Mouse (Mus musculus): ENCODE results near the gene Tmprss6. TPM values are rescaled to one million over a fixed set of nuclear protein-coding genes. Genes with fewer than 3 reads are reported as not detected.

Gene Tmprss6
- polyA plus RNA-seq, 1 experiment from 2014 or later: 0.52 TPM

GRCm38 (mm10) chr15:78449131-78449530, 19.3 kb downstream of the Tmprss6 start:
- Histone ChIP-seq H3K4me3 (ENCODE audit: low read depth, low read length) (no peak overlapping the region), H3K36me3 (ENCODE audit: control insufficient read depth, insufficient read depth, low read length) (no peaks in the 10 kb centered on the region), H3K4me1 (ENCODE audit: control insufficient read depth, insufficient read depth, low read length) (no peaks in the 10 kb centered on the region), H3K27me3 (ENCODE audit: control insufficient read depth, insufficient read depth, low read length) (no peaks in the 10 kb centered on the region), H3K9ac (replicated peaks; ENCODE audit: low read depth, low read length) (no peak overlapping the region), H3K9me3 (ENCODE audit: control insufficient read depth, low read depth, low read length) (no peaks in the 10 kb centered on the region), H3K27ac (ENCODE audit: low read length) (no peak overlapping the region), H3K4me2 (replicated peaks; ENCODE audit: low read depth, low read length) (no peak overlapping the region)
- ATAC-seq (ENCODE audit: insufficient number of reproducible peaks, insufficient read depth, low FRiP score, low read depth): no peak
- 54% methylated on average over 6 of the region's 6 CpGs for WGBS

- peak overlapping the region; percentile 80 for H3K27ac ChIP-seq (ENCODE audit: low read length)
- peak overlapping the region; percentile 21 for H3K4me3 ChIP-seq (ENCODE audit: low read depth, low read length)
- under 1% methylated on average over 22 of the region's 22 CpGs for WGBS
- ATAC-seq (ENCODE audit: insufficient number of reproducible peaks, insufficient read depth, low FRiP score, low read depth): peak; percentile 29; the same call in 1 of the 2 replicates
- H3K36me3 ChIP-seq (ENCODE audit: control insufficient read depth, insufficient read depth, low read length): no peaks in the 10 kb centered on the region
- no peaks in the 10 kb centered on the region for H3K9me3 ChIP-seq (ENCODE audit: control insufficient read depth, low read depth, low read length)
- H3K9ac ChIP-seq (replicated peaks; ENCODE audit: low read depth, low read length): 0 out of 2 replicates have a peak overlapping the region, but pooled peaks have one; percentile 2
- H3K27me3 ChIP-seq (ENCODE audit: control insufficient read depth, insufficient read depth, low read length): no peaks in the 10 kb centered on the region
- peak overlapping the region; percentile 53 for H3K4me2 ChIP-seq (replicated peaks; ENCODE audit: low read depth, low read length)
- no peaks in the 10 kb centered on the region for H3K4me1 ChIP-seq (ENCODE audit: control insufficient read depth, insufficient read depth, low read length)
Measured at GRCm38 (mm10) chr15:78447746-78448535, 20.5 kb downstream of the Tmprss6 start.

DNA sequence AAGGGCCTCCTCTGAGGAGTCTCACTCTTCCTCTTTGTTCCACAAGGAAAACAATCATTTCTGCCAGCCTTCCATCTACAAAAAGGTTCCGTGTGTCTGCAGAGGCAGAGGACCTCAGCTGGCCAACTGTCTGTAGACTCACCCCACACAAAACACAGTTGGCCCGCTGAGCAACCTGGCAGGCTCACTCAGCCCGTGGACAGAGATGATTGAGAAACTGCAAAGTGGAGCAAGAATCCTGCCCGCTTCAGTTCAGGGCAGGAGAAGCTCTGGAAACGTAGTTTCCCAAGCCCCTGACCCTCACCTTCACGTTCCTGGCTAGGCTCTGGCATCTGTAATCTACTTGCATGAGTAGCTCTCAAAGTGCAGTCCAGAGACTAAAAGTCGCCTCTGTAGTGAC, 21.3 kb downstream of the Tmprss6 start:
- Histone ChIP-seq H3K27me3 (ENCODE audit: control insufficient read depth, insufficient read depth, low read length) (no peaks in the 10 kb centered on the region), H3K4me1 (ENCODE audit: control insufficient read depth, insufficient read depth, low read length) (no peaks in the 10 kb centered on the region), H3K36me3 (ENCODE audit: control insufficient read depth, insufficient read depth, low read length) (no peaks in the 10 kb centered on the region), H3K9ac (replicated peaks; ENCODE audit: low read depth, low read length) (no peak overlapping the region), H3K9me3 (ENCODE audit: control insufficient read depth, low read depth, low read length) (no peaks in the 10 kb centered on the region), H3K27ac (ENCODE audit: low read length) (no peak overlapping the region), H3K4me3 (ENCODE audit: low read depth, low read length) (no peak overlapping the region), H3K4me2 (replicated peaks; ENCODE audit: low read depth, low read length) (no peak overlapping the region)
- ATAC-seq (ENCODE audit: insufficient number of reproducible peaks, insufficient read depth, low FRiP score, low read depth): no peak
- 46% methylated on average over 7 of the region's 7 CpGs for WGBS

DNA sequence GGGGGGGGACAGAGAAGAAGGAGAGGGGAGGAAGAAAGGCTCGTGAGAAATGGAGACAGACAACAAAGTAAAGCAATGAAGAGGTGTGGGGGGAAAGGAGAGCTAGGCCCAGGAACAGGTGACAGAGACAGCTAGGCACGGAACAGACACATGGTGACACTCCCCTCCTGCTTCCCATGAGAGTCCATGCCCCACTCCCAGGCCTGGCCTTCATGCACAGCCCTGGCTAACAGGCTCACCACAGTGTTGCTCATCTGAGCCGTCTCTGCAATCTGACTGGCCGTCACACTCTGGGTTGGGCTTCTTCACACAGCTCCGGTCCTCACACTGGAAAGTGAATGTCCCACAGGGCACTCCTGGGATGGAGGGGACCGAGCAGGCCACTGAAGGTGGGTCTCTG, 24.6 kb downstream of the Tmprss6 start:
- Histone ChIP-seq H3K36me3 (ENCODE audit: control insufficient read depth, insufficient read depth, low read length) (no peaks in the 10 kb centered on the region), H3K4me2 (replicated peaks; ENCODE audit: low read depth, low read length) (no peak overlapping the region), H3K9me3 (ENCODE audit: control insufficient read depth, low read depth, low read length) (no peaks in the 10 kb centered on the region), H3K27ac (ENCODE audit: low read length) (no peak overlapping the region), H3K4me1 (ENCODE audit: control insufficient read depth, insufficient read depth, low read length) (no peaks in the 10 kb centered on the region), H3K4me3 (ENCODE audit: low read depth, low read length) (no peak overlapping the region), H3K9ac (replicated peaks; ENCODE audit: low read depth, low read length) (no peak overlapping the region), H3K27me3 (ENCODE audit: control insufficient read depth, insufficient read depth, low read length) (no peaks in the 10 kb centered on the region)
- no peak for ATAC-seq (ENCODE audit: insufficient number of reproducible peaks, insufficient read depth, low FRiP score, low read depth)
- 48% methylated on average over 6 of the region's 6 CpGs for WGBS

GRCm38 (mm10) chr15:78442231-78442630, 26.2 kb downstream of the Tmprss6 start:
- ATAC-seq (ENCODE audit: insufficient number of reproducible peaks, insufficient read depth, low FRiP score, low read depth): no peak
- Histone ChIP-seq H3K36me3 (ENCODE audit: control insufficient read depth, insufficient read depth, low read length) (no peaks in the 10 kb centered on the region), H3K27me3 (ENCODE audit: control insufficient read depth, insufficient read depth, low read length) (no peaks in the 10 kb centered on the region), H3K4me2 (replicated peaks; ENCODE audit: low read depth, low read length) (no peak overlapping the region), H3K9me3 (ENCODE audit: control insufficient read depth, low read depth, low read length) (no peaks in the 10 kb centered on the region), H3K4me1 (ENCODE audit: control insufficient read depth, insufficient read depth, low read length) (peaks cover 7% of the 10 kb centered on the region; the same call in 1 of the 2 replicates), H3K4me3 (ENCODE audit: low read depth, low read length) (no peak overlapping the region), H3K27ac (ENCODE audit: low read length) (no peak overlapping the region), H3K9ac (replicated peaks; ENCODE audit: low read depth, low read length) (no peak overlapping the region)
- 87% methylated on average over 19 of the region's 19 CpGs for WGBS

- H3K27me3 ChIP-seq (ENCODE audit: control insufficient read depth, insufficient read depth, low read length): no peaks in the 10 kb centered on the region
- WGBS: 61% methylated on average over 9 of the region's 9 CpGs
- H3K4me2 ChIP-seq (replicated peaks; ENCODE audit: low read depth, low read length): no peak overlapping the region
- peaks cover 17% of the 10 kb centered on the region; the same call in 1 of the 2 replicates for H3K4me1 ChIP-seq (ENCODE audit: control insufficient read depth, insufficient read depth, low read length)
- no peak overlapping the region for H3K4me3 ChIP-seq (ENCODE audit: low read depth, low read length)
- no peak overlapping the region for H3K27ac ChIP-seq (ENCODE audit: low read length)
- no peaks in the 10 kb centered on the region for H3K9me3 ChIP-seq (ENCODE audit: control insufficient read depth, low read depth, low read length)
- no peak for ATAC-seq (ENCODE audit: insufficient number of reproducible peaks, insufficient read depth, low FRiP score, low read depth)
- no peaks in the 10 kb centered on the region for H3K36me3 ChIP-seq (ENCODE audit: control insufficient read depth, insufficient read depth, low read length)
- H3K9ac ChIP-seq (replicated peaks; ENCODE audit: low read depth, low read length): no peak overlapping the region
Measured at GRCm38 (mm10) chr15:78438973-78439372, 29.5 kb downstream of the Tmprss6 start.

- H3K9ac ChIP-seq (replicated peaks; ENCODE audit: low read depth, low read length): no peak overlapping the region
- no peak for ATAC-seq (ENCODE audit: insufficient number of reproducible peaks, insufficient read depth, low FRiP score, low read depth)
- H3K36me3 ChIP-seq (ENCODE audit: control insufficient read depth, insufficient read depth, low read length): no peaks in the 10 kb centered on the region
- no peaks in the 10 kb centered on the region for H3K27me3 ChIP-seq (ENCODE audit: control insufficient read depth, insufficient read depth, low read length)
- peaks cover 17% of the 10 kb centered on the region; the same call in 1 of the 2 replicates for H3K4me1 ChIP-seq (ENCODE audit: control insufficient read depth, insufficient read depth, low read length)
- H3K27ac ChIP-seq (ENCODE audit: low read length): no peak overlapping the region
- H3K4me2 ChIP-seq (replicated peaks; ENCODE audit: low read depth, low read length): no peak overlapping the region
- H3K4me3 ChIP-seq (ENCODE audit: low read depth, low read length): no peak overlapping the region
- 59% methylated on average over 8 of the region's 8 CpGs for WGBS
- no peaks in the 10 kb centered on the region for H3K9me3 ChIP-seq (ENCODE audit: control insufficient read depth, low read depth, low read length)
Measured at GRCm38 (mm10) chr15:78438505-78438904, 29.9 kb downstream of the Tmprss6 start.

DNA sequence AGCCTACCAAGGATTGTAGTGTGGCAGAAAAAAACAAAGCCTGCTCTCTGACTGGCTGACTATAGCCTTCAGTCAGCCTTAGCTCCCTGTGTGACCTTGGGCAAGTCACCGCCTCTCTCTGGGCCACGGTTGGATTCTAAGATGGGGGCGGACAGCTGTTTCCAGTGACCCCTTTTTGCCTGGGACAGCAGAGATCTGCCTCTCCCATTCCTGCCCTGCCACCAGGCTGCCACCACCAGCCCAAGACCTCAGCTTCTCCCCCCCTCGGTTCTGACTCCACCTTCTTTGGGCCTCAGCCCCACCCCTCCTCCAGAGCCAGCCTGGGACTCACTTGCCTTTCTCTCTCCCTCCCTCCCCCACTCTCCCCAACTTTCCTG, 30.4 kb downstream of the Tmprss6 start:
- 48% methylated on average over 4 of the region's 4 CpGs for WGBS
- Histone ChIP-seq H3K27ac (ENCODE audit: low read length) (peak overlapping the region; percentile 87), H3K9me3 (ENCODE audit: control insufficient read depth, low read depth, low read length) (no peaks in the 10 kb centered on the region), H3K9ac (replicated peaks; ENCODE audit: low read depth, low read length) (no peak overlapping the region), H3K4me2 (replicated peaks; ENCODE audit: low read depth, low read length) (peak overlapping the region; percentile 62; the same call in 1 of the 2 replicates), H3K4me1 (ENCODE audit: control insufficient read depth, insufficient read depth, low read length) (peaks cover 17% of the 10 kb centered on the region; the same call in 1 of the 2 replicates), H3K4me3 (ENCODE audit: low read depth, low read length) (no peak overlapping the region), H3K36me3 (ENCODE audit: control insufficient read depth, insufficient read depth, low read length) (no peaks in the 10 kb centered on the region), H3K27me3 (ENCODE audit: control insufficient read depth, insufficient read depth, low read length) (no peaks in the 10 kb centered on the region)
- ATAC-seq (ENCODE audit: insufficient number of reproducible peaks, insufficient read depth, low FRiP score, low read depth): no peak
